Mouse (Mus musculus) ES-E14 (cell line): ENCODE data around the gene Foxd2. TPM values are rescaled to one million over a fixed set of nuclear protein-coding genes. Genes with fewer than 3 reads are reported as not detected.
A peak's percentile ranks its signal among the peaks of the same experiment; 100 is the strongest.

Source experiments
- DNase-seq: peaks from one replicate; pipeline ENCODE4 v3.0.0-alpha.2; 2013; ENCODE audit warnings: low read depth, low spot score
- H3K27ac ChIP-seq: 2 replicates; pipeline ENCODE4 v1.5.1; 2012; ENCODE audit warnings: low read depth, mild to moderate bottlenecking, low read length, moderate library complexity, mixed read lengths; ENCODE audit not compliant: poor library complexity, insufficient read depth, severe bottlenecking
- H3K36me3 ChIP-seq: 2 replicates; pipeline ENCODE4 v1.6.1; 2012; ENCODE audit warnings: mild to moderate bottlenecking, low read length, moderate library complexity, mixed read lengths; ENCODE audit not compliant: control insufficient read depth, poor library complexity, insufficient read depth, severe bottlenecking
- H3K4me1 ChIP-seq, 2 experiments: fragments of 150-350 bp in 1 of 2; sonication (generic) in 1 of 2; 2 replicates each; pipeline ENCODE4 v1.6.1; 2012; ENCODE audit warnings: low read length in 2 of 2, mild to moderate bottlenecking in 1 of 2, mixed read lengths in 1 of 2; ENCODE audit not compliant: control insufficient read depth in 2 of 2, insufficient read depth in 2 of 2, poor library complexity in 1 of 2
- H3K4me3 ChIP-seq, 2 experiments: fragments of 150-350 bp in 1 of 2; sonication (generic) in 1 of 2; 2 replicates each; pipeline ENCODE4 v1.5.1; 2012; ENCODE audit warnings: low read length in 2 of 2, low read depth in 1 of 2, mild to moderate bottlenecking in 1 of 2, mixed read lengths in 1 of 2; ENCODE audit not compliant: insufficient read depth in 1 of 2, poor library complexity in 1 of 2, severe bottlenecking in 1 of 2
- H3K9ac ChIP-seq: 2 replicates; pipeline ENCODE4 v1.6.1; 2012; ENCODE audit warnings: low read depth, mild to moderate bottlenecking, low read length, mixed read lengths; ENCODE audit not compliant: poor library complexity, insufficient read depth, severe bottlenecking
- H3K9me3 ChIP-seq: fragments of 150-350 bp; sonication (generic); 2 replicates; pipeline ENCODE4 v1.6.1; 2012; ENCODE audit warnings: low read depth, mild to moderate bottlenecking, low read length; ENCODE audit not compliant: control insufficient read depth, insufficient read depth
- CHD2 ChIP-seq: IDR thresholded peaks from 2 replicates; pipeline ENCODE4 v1.6.1; 2014; ENCODE audit warnings: mild to moderate bottlenecking, low read depth, low read length, inconsistent platforms
- HCFC1 ChIP-seq: IDR thresholded peaks from 2 replicates; pipeline ENCODE4 v1.6.1; 2012; ENCODE audit warnings: low read length, inconsistent platforms, borderline replicate concordance; ENCODE audit not compliant: insufficient read depth
- MAFK ChIP-seq: IDR thresholded peaks from 2 replicates; pipeline ENCODE4 v1.6.1; 2014; ENCODE audit warnings: mild to moderate bottlenecking, low read depth, low read length, inconsistent platforms; ENCODE audit not compliant: insufficient read depth
- ZC3H11A ChIP-seq: IDR thresholded peaks from 2 replicates; pipeline ENCODE4 v1.6.1; 2012; ENCODE audit warnings: low read depth, mild to moderate bottlenecking, inconsistent platforms, low read length, borderline replicate concordance
- ZNF384 ChIP-seq: IDR thresholded peaks from 2 replicates; pipeline ENCODE4 v1.6.1; 2012; ENCODE audit warnings: low read depth, low read length, inconsistent platforms
- in situ Hi-C, 2 experiments: fragments of 600-800 bp; cut with MboI; formaldehyde crosslinking; loops; one replicate each; pipeline ENCODE4 v1.15.1; 2025; ENCODE audit warnings: low sequenced_read_pairs in 2 of 2, inconsistent platforms in 1 of 2; ENCODE audit not compliant: unreplicated experiment in 2 of 2
- total RNA-seq: library from RNA; depleted of rRNA; stranded (reverse); fragments of 300-350 nt; gene quantifications from 2 replicates; pipeline ENCODE4 v1.2.3, GENCODE M21; 2012; rRNA removed

Gene Foxd2
- total RNA-seq: 0.09 TPM in 1 of 2 replicates, not detected in the other

DNA sequence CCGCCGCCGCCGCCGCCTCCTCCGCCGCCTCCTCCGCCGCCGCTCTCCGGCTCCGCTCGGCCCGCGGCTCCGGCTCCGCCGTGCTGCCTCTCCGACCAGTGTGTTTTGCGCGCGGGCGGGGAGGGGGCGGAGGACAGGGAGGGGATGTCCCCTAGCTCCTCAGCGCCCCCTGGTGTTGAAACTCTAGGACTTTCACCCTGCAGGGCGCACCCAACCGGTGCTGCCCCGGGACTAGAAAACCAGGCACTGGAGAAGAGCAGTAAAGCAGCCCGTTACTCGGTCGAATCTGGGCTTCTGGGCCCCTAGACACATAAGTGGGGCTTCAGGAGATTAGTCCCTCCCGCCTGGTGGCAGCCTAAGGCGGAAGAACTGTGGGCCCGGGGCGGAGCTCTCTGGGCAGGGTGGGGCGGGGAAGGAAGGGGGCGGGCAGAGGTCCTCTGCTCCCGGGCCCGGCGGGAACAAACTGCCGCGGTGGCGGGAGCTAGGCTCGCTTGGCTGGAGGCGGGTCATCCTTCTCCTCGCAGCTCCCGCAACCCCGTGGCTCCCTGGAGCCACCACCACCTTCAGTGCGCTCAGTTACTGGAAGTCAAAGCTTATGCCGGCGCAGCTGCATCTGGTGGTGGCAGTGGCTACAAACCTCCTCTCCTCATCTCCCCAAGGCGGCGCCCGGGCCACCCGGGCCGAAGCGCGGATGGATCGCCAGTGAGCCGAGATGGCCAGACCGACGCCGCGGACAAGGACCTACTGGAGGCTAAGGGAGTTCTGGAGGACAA, at the start of gene Foxd2:
Gene Foxd2, minus strand, starts transcription at position 45 of the 773 bp plus-strand sequence.
- in situ Hi-C loops: loop anchor here (5.0 to 25.0 kb wide), 5 partner anchors 148 to 1028 kb away; partner anchors contain the start of genes Dmbx1 (in 2 of the 2), Tal1 (in 1 of the 2) and Trabd2b (in 1 of the 2)
- DNase-seq: peak; percentile 94
- H3K4me1 ChIP-seq: peaks cover 0 to 2% of the 10 kb centered on the region in 2 experiments; a peak in 1 of 4 replicates
- peak within 1 kb of the TSS; percentile 40 for H3K9ac ChIP-seq
- H3K9me3 ChIP-seq: no peaks in the 10 kb centered on the region
- TF ChIP-seq MAFK: no peak
- no peak for TF ChIP-seq ZNF384
- TF ChIP-seq ZC3H11A: no peak
- TF ChIP-seq HCFC1: peak; percentile 34; the same call in 1 of the 2 replicates
- no peak for TF ChIP-seq CHD2
- peak within 1 kb of the TSS; percentile 66 to 69 for H3K4me3 ChIP-seq
- no peaks in the 10 kb centered on the region for H3K36me3 ChIP-seq
- H3K27ac ChIP-seq: no peak within 1 kb of the TSS

DNA sequence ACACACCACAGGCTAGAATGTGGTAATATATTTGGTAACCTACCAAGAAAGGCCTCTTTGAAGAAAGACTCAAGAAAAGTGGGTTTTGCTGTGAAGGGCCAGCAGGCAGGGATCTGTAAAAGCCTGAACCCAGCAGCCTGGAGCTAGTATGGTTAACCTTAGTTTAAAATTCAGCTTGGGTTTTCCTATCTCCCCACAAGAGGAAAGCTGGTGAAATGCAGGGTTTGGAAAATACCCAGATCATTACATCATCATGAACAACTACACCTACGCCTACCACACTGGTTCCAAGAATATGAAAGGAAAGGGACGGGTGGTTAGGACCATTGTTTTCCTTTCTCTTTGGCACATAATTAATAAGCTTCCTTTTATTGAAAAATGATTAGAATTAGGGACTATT, 49.6 kb upstream of the Foxd2 start:
- no peak for DNase-seq
- no peak overlapping the region for H3K4me3 ChIP-seq
- no peak for TF ChIP-seq CHD2
- TF ChIP-seq ZC3H11A: no peak
- no peak for TF ChIP-seq ZNF384
- no peak for TF ChIP-seq HCFC1
- no peak for TF ChIP-seq MAFK
- no peak overlapping the region for H3K27ac ChIP-seq
- no peak overlapping the region for H3K9ac ChIP-seq
- in situ Hi-C loops: no loop called here
- H3K9me3 ChIP-seq: no peaks in the 10 kb centered on the region
- H3K4me1 ChIP-seq: no peaks in the 10 kb centered on the region
- H3K36me3 ChIP-seq: no peaks in the 10 kb centered on the region

DNA sequence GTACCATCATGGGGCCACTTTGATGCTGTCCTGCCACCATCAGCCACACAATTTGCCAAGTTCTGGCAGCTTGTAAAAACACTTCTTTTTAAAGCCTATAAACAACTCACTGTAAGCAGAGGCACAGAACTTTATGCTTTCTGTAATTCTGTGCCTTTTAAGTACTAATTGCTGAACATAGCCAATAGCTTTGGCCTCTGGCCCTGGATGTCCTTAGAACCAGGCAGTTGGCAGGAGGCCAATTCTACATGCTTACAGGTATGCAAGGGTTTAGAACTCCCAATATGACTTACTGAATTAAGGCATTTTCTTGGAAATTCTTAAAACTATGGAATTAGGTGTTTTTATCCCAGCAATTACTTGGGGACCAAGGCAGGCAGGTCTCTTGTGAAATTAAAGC, 48.7 kb upstream of the Foxd2 start:
- H3K36me3 ChIP-seq: no peaks in the 10 kb centered on the region
- H3K9me3 ChIP-seq: no peaks in the 10 kb centered on the region
- no peak overlapping the region for H3K9ac ChIP-seq
- TF ChIP-seq ZNF384 (no peak), HCFC1 (no peak), CHD2 (no peak), MAFK (no peak), ZC3H11A (no peak)
- no peaks in the 10 kb centered on the region for H3K4me1 ChIP-seq
- no peak for DNase-seq
- in situ Hi-C loops: no loop called here
- H3K4me3 ChIP-seq: no peak overlapping the region
- no peak overlapping the region for H3K27ac ChIP-seq

DNA sequence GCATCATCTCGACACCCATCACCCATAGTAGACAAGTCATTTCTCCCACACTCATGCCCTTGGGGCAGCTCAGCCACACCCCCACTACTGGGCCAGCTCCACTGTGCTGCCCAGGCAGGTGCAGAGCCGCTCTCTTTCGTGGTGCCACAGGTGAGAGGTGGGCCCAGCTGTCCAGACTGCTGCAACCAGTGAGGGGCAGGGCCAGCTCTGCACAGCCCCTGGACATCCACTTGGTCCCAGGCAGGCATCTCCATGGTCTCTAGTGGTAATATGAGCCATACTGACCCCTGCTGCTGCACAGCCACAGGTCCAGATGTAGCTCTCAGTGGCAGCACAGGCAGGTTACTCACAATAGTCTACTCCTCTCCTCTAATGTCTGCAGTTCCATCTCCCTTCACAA, 44.5 kb upstream of the Foxd2 start:
- no peaks in the 10 kb centered on the region for H3K9me3 ChIP-seq

More for the DNA sequence above, 44.5 kb upstream of the Foxd2 start:
- Histone ChIP-seq H3K9ac (no peak overlapping the region), H3K27ac (no peak overlapping the region), H3K4me1 (no peaks in the 10 kb centered on the region), H3K36me3 (no peaks in the 10 kb centered on the region), H3K4me3 (no peak overlapping the region)
- no peak for DNase-seq
- in situ Hi-C loops: no loop called here
- TF ChIP-seq CHD2 (no peak), MAFK (no peak), HCFC1 (no peak), ZC3H11A (no peak), ZNF384 (no peak)
